Mouse (Mus musculus) B cell, adult 2 months (primary cell): Measurements from ENCODE around the gene Cox8a.
A peak's percentile ranks its signal among the peaks of the same experiment; 100 is the strongest.

Experiments used
- DNase-seq, 2 experiments: peaks; one replicate each; pipeline ENCODE4 v3.0.0; 2022

The Cox8a gene

GRCm38 (mm10) chr19:7217162-7217925, at the start of gene Cox8a:
TSS of gene Cox8a (minus strand) at chr19:7217616.
- peak; percentile 94 for DNase-seq

DNA sequence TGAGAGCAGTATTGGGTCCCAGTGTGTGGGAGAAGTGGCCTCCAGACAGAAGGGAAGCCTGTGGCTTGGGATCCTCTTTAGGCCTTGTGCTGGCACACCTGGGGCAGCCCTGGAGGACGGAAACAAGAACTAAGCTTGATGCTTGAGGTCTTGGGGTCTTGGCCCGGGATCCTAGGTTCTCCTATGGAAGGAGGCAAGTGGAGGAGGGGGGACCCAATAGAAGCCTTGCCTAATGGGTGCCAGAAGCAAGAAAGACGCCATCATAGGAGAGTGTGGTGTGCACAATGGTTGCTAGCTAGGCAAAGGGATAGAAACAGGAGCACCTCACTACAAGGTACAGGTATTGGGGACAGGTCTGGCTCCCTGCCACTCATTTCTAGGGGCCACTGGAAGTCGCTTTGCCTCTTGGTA, 49.0 kb upstream of the Cox8a start:
- DNase-seq = peak; percentile 11

- DNase-seq = peak; percentile 10 to 15
Measured at GRCm38 (mm10) chr19:7265478-7266191, 48.2 kb upstream of the Cox8a start.

DNA sequence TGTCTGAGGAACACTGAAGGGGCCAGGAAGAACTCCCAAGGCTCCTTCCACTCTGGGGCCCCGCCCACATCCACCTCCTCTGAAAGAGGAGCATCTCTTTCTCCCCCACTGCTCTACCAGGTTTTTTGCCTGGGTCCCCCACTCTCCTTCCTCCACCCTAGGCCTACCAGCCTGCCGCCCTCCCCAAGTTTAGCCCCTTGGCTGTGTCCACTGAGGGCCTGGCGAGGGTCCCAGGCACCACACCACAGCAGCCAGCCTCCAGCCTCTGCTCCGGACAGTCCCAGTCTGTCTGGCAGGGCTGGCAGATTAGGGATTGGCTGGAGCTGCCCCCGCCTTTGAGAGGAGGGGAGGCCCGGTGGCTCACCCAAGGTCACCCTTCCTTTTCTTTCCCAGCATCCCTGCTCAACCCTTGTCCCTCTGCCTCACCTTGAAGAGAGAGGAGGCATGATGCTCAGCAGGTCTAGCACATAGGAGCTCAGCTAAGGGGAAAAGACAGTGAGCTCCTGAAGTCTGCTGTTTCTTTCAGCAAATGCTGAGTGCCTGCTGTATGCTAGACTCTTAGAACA, 47.4 kb upstream of the Cox8a start:
- no peak for DNase-seq

DNA sequence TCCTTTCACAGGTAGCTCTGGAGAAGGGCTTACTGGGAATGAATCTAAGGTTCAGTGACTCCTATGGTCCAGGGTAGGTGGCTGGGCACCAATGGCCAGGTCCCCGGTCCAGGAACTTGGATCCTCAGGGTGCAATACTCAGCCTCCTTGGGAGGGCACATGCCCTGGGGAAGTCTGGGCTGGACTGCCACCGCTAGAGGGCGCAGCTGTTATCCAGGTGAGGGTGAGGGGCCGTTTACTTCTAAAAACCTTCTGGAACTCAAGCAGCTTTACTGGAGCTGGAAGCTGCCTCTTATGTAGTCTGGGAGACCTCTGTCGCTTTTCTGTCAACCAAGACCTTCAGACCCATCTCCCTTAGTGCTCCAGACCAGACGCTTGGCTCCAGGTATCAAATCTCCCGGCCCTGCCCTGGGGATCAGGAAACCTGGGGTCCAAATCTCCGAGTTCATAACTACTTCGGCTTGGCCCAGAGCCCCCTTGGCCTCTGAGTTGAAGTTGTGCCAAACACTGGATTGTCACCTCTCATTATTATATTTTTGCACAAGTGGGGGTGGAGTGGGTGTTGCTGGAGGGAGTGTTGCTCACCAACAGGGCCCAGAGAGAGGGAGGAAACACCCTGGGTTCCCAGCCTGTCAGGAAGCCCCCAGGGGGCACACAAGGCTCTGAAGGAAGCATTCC, 46.8 kb upstream of the Cox8a start:
- peak; percentile 88 to 89 for DNase-seq

DNA sequence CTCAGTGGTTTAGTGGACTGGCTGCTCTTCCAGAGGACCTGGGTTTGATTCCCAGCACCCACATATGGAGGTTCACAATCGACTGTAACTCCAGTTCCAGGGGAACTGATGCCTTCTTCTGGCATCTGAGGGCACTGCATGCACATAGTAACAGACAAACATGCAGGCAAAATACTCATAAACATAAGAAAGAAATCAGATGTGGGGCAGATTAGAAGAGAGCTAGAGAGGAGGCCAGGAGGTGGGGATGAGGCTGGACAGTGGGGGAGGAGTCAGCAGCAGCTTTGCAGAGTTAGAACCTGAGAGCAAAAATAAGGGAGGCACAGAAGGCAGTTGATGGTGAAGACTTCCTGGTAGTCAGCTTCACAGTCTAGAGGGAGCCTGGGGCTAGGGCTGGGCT, 45.2 kb upstream of the Cox8a start:
- DNase-seq = no peak

GRCm38 (mm10) chr19:7261964-7262363, 44.5 kb upstream of the Cox8a start:
- DNase-seq = no peak

- DNase-seq = no peak
Measured at GRCm38 (mm10) chr19:7261476-7261875, 44.1 kb upstream of the Cox8a start.

GRCm38 (mm10) chr19:7257881-7258280, 40.5 kb upstream of the Cox8a start:
- DNase-seq = no peak

DNA sequence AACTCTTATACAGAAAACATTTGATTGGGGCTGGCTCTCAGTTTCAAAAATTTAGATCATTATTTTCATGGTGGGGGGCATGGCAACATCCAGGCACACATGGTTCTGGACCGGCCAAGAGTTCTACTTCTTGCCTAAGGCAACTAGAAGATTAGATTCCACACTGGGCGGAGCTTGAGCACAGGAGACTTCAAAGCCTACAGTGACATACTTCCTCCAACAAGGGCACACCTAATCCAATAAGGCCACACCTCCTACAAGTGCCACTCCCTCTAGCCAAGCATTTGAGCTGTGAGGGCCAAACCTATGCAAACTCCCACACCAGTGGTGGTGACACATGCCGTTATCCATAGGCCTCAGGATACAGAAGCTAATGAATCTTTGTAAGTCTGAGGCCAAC, 28.6 kb upstream of the Cox8a start:
- DNase-seq = no peak

GRCm38 (mm10) chr19:7240782-7241690, 23.6 kb upstream of the Cox8a start, which contains the start of gene Naa40:
TSS of gene Naa40 (minus strand) at chr19:7241183.
- DNase-seq = peak; percentile 95 to 96

DNA sequence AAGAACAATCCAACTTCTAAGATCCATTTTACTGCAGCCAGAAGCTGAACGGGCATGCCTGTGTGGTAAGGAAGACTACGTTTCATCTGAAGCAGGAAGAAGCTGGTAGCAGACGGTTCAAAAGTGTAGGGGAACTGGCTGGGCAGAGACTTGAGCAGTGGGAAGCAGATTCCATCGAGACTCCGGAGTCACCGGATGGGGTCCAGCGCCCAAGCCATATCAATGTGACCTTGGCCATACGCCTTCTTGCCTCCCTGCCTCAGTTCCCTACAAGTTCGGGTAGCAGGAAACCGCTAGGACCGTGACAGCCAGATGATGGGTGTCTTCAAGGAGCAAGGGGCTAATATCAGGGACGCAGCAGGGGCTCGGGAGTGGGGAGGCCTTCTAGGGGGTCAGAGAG, 22.9 kb upstream of the Cox8a start:
- peak in 1 of 2 experiments; percentile 33 for DNase-seq

DNA sequence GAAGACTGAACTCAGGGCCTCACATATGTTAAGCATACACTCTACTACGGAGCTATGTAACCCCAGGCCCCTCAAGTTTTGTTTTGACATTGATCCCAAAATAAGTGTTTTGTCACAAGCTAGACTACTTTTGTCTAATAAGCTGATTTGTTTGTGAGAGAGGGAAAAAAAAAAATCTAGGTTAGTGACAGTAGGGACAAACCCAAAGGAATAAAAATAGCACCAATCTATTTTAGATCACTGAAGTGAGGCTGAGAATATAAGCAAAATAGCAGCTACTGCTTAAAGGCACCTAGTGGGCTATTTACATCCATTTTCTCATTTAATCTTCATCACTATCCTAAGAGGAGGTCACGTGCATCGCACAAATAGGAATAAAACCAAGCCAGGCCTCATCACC, 22.2 kb upstream of the Cox8a start:
- no peak for DNase-seq

GRCm38 (mm10) chr19:7236742-7237141, 19.3 kb upstream of the Cox8a start:
- DNase-seq = no peak

GRCm38 (mm10) chr19:7236011-7236410, 18.6 kb upstream of the Cox8a start:
- DNase-seq = no peak

DNA sequence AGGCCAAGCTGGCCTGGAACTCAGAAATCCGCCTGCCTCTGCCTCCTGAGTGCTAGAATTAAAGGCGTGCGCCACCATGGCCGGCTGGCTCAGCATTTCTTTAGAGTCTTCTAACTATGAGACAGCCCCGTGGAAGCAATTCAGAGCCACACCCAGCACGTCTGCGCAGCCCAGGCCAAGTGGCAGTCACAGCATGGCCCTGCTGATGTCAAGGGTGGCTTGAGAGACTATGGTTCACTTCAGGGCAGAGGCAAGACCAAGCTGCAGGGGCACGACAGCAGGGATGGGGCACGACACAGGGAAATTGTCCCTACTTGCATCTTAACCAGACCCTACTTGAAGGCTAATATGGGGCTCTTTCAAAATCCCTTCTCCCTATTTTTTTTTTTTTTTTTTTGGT, 18.0 kb upstream of the Cox8a start:
- no peak for DNase-seq

DNA sequence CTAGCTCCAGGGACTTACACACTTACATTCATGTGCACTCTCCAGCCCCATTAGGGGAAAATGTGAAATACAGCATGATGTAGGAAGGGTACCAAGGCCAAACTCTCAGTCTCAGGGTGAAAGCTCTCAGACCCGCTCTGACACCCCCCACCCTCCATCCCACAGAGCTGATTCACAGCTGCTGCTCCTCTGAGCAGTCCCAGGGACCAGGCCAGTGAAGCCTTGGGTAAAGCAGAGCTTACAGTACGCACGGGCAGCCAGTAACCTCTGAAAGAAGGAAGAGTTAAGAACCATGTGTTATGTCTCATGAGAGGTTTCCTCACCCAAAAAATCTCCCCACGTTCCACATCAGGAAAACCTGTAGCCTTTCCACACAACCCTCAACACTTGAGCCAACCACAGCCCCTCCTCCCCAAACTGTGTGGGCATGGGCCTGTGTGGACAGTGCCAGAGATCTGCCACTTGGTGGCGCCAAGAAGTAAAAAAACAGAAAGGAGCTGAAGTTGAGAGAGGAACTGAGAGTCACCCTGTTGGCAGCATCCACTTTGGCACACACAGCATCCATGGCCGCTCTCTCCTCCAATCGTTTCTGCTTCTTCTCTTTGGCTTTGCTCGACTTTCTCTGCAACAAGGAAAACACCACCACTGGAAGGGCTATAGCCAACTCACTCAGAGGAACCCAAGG, 17.3 kb upstream of the Cox8a start:
- peak; percentile 87 to 88 for DNase-seq

GRCm38 (mm10) chr19:7226511-7226914, 9.1 kb upstream of the Cox8a start:
- peak; percentile 59 to 63 for DNase-seq

DNA sequence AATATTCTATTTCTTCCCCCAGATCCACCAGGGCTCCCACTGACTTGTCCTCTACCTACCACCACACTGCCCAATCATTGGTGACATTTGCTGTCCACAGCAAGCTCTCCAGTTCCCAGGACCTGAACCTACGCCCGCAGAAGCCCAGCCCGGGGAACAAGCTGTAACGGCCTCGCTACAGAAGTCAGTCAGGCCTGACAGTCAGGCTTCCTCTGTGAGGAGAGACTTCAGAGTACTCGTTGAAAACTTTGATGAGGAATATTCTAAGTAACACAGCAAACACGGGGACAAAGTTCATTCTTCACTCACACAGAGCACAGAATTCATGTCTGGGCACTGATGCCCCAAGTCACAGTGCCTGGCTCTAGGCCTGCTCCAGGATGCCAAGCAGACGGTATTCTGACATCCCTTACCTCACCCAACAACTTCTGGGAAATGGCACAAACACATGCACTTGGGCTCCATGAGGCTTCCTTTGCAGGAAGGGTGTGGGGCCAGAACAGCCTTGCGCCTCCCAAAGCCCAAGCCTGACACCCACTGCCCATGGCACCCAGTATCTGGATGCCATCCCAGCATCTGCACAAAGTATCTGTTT, 7.8 kb upstream of the Cox8a start:
- DNase-seq = no peak

DNA sequence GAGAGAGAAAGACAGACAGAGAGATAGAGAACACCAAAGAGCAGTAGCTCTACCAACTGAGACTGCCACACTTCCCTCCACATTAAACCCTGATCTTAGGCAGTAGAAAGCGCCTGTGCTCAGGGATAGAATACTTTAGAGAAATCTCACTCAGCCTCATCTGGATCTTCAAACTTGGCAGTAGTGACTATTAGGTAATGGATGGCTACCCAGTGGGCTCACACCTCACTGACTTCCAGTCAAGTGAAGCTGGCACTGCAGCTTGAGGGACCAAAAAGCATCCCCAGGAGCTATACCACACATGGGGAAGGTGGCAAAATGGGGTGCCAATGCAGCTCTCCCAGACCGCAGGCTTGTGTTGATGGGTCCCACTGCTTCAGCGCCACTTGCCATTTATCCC, 6.8 kb upstream of the Cox8a start:
- DNase-seq = no peak

DNA sequence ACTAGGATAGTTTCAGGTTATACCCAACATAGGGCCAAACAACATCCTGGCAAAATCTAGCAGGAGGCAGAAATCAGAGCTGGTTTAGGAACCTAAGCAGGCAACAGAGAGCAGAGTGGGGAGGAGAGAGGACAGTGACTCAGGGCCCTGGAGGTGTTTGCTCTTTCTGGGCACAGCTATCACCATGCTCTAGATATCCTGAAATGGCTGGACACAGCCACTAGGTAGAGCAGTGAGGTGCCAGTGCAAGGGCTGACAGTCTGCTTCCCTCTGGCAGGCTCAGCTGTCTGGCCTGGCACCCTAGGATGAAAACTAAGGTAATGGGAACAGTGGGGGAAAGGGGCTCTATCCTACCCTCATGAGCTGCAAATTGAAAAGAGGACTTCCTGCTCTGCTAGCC, 6.1 kb upstream of the Cox8a start:
- DNase-seq = no peak
